Mouse (Mus musculus): ENCODE data around the gene Pced1b. TPM values are rescaled to one million over a fixed set of nuclear protein-coding genes. Genes with fewer than 3 reads are reported as not detected.
"Not testable (repeated sequence)": the region's sequence is repeated elsewhere in the genome, so short reads cannot be mapped to it uniquely, and the experiment has no call there.

The Pced1b gene
- polyA plus RNA-seq, 1 experiment from 2014 or later, result 8.0 TPM

DNA sequence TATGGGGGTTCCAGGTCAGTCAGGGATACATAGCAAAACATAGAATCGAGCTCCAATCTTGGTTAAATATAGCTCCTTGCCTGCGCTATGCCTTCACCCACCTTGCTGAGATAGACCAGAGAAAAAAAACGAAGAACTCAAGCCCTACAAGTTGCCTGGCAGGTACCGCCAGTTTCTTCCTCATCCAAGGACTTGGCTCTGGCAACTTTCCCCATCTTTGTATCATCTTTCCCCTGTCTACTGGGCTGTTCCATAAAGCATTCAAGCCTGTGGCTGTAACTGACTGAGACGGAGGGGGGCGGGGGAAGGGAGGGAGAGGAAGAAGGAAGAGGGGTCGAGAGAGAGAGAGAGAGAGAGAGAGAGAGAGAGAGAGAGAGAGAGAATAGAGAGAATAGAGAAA, 121.7 kb downstream of the Pced1b start:
- Histone ChIP-seq H3K9me3 (replicated peaks; ENCODE audit: low read length) (no peaks in the 10 kb centered on the region), H3K4me3 (replicated peaks; ENCODE audit: low read depth, low read length) (no peak overlapping the region), H3K4me2 (ENCODE audit: low read length) (no peak overlapping the region), H3K27ac (no peak overlapping the region), H3K9ac (ENCODE audit: low read depth, low read length) (no peak overlapping the region), H3K4me1 (replicated peaks; ENCODE audit: insufficient read depth, low read length) (peaks cover 4% of the 10 kb centered on the region; the same call in 1 of the 2 replicates), H3K27me3 (ENCODE audit: insufficient read depth, low read length) (no peaks in the 10 kb centered on the region), H3K36me3 (ENCODE audit: insufficient read depth, low read length) (no peaks in the 10 kb centered on the region)
- WGBS, result 85% methylated on average over 7 of the region's 7 CpGs
- no peak for TF ChIP-seq CTCF (IDR thresholded peaks at IDR 0.05; ENCODE audit: low read depth)
- ATAC-seq (replicated peaks; ENCODE audit: low FRiP score, low read depth) (no peak), DNase-seq (ENCODE audit: low spot score) (no peak)

DNA sequence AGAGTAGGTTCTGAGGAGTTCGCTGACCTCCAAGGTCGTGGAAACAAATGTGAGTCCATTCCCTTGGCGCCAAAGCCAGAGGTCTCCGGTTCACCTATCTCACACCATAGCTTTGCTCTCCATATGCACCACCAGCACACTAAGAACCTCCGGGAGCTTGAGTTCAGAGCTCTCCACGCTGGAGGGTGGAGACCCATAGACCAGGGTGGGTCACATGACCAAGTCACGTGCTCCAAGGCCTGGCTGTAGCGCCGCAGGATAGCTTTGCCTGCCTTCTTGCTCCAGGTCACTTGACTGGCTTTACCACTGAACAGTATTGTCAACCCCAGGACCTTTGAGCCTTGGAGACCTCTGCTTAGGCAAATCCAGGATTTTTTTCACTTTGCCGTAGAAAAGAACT, 122.2 kb downstream of the Pced1b start:
- Histone ChIP-seq H3K4me3 (replicated peaks; ENCODE audit: low read depth, low read length) (no peak overlapping the region), H3K4me1 (replicated peaks; ENCODE audit: insufficient read depth, low read length) (peaks cover 4% of the 10 kb centered on the region; the same call in 1 of the 2 replicates), H3K27me3 (ENCODE audit: insufficient read depth, low read length) (no peaks in the 10 kb centered on the region), H3K27ac (no peak overlapping the region), H3K9ac (ENCODE audit: low read depth, low read length) (no peak overlapping the region), H3K9me3 (replicated peaks; ENCODE audit: low read length) (no peaks in the 10 kb centered on the region), H3K4me2 (ENCODE audit: low read length) (no peak overlapping the region), H3K36me3 (ENCODE audit: insufficient read depth, low read length) (no peaks in the 10 kb centered on the region)
- WGBS, result 90% methylated on average over 10 of the region's 10 CpGs
- ATAC-seq (replicated peaks; ENCODE audit: low FRiP score, low read depth) (no peak), DNase-seq (ENCODE audit: low spot score) (no peak)
- no peak for TF ChIP-seq CTCF (IDR thresholded peaks at IDR 0.05; ENCODE audit: low read depth)

DNA sequence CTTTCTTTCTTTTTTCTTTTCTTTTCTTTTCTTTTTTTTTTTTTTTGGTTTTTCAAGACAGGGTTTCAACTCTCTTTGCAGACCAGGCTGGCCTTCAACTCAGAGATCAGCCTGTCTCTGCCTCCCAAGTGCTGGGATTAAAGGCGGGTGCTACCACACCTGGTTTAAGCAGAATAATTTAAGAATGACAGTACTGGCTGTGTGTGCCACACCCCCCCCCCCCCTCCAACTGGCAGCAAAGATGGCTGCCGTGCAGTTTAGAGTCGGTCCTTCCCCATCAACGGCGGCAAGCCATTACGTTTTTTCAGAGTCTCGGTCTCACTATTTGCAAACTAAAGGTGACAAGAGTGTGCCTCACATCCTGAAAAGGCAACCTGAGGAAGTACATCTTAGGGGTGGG, 124.0 kb downstream of the Pced1b start:
- Histone ChIP-seq H3K36me3 (ENCODE audit: insufficient read depth, low read length) (no peaks in the 10 kb centered on the region), H3K9me3 (replicated peaks; ENCODE audit: low read length) (no peaks in the 10 kb centered on the region), H3K27me3 (ENCODE audit: insufficient read depth, low read length) (no peaks in the 10 kb centered on the region), H3K27ac (no peak overlapping the region), H3K4me3 (replicated peaks; ENCODE audit: low read depth, low read length) (no peak overlapping the region), H3K9ac (ENCODE audit: low read depth, low read length) (no peak overlapping the region), H3K4me2 (ENCODE audit: low read length) (no peak overlapping the region), H3K4me1 (replicated peaks; ENCODE audit: insufficient read depth, low read length) (peaks cover 4% of the 10 kb centered on the region; the same call in 1 of the 2 replicates)
- TF ChIP-seq CTCF (IDR thresholded peaks at IDR 0.05; ENCODE audit: low read depth), result no peak
- 94% methylated on average over 7 of the region's 7 CpGs for WGBS
- ATAC-seq (replicated peaks; ENCODE audit: low FRiP score, low read depth) (no peak), DNase-seq (ENCODE audit: low spot score) (no peak)

DNA sequence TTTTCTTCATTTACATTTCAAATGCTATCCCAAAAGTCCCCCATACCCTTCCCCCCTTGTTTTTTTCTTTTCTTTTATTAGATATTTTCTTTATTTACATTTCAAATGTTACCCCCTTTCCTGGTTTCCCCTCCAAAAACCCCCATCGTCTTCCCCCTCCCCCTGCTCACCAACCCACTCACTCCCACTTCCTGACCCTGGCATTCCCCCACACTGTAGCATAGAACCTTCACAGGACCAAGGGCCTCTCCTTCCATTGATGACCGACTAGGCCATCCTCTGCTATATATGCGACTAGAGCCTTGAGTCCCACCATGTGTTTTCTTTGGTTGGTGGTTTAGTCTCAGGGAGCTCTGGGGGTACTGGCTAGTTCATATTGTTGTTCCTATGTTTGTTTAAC, 125.1 kb downstream of the Pced1b start:
- not testable (repeated sequence) for DNase-seq (ENCODE audit: low spot score); H3K27ac ChIP-seq; H3K9ac ChIP-seq (ENCODE audit: low read depth, low read length); H3K36me3 ChIP-seq (ENCODE audit: insufficient read depth, low read length); H3K4me3 ChIP-seq (replicated peaks; ENCODE audit: low read depth, low read length); H3K9me3 ChIP-seq (replicated peaks; ENCODE audit: low read length); H3K27me3 ChIP-seq (ENCODE audit: insufficient read depth, low read length); H3K4me2 ChIP-seq (ENCODE audit: low read length); ATAC-seq (replicated peaks; ENCODE audit: low FRiP score, low read depth)
- WGBS, result 61% methylated on average over 3 of the region's 3 CpGs
- H3K4me1 ChIP-seq (replicated peaks; ENCODE audit: insufficient read depth, low read length), result peaks cover 13% of the 10 kb centered on the region; the same call in 1 of the 2 replicates

DNA sequence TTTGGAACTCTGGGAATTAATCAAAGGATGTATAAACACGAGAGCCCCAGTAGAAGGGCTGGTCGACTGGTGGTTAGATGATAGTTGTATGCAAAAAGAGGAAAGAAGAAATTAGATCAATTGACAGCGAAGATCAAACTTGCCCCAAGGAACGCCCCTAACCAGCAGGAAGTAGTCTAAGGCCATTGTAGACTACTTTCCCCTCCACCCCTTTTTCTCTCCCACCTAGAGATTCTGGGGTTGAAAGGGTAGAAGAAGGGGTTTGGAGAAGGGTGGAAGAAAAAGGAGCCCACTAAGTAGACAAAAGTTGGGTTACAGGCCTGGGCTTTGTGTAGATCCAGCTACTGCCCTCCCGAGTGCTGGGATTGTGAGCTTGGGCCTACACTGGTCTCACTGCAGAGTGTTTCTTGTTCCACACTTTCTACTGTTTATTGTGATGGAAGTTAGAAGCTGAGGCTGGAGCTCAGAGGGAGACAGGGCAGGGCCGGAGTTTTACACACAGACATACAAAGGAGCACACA, 125.8 kb downstream of the Pced1b start:
- Histone ChIP-seq H3K4me3 (replicated peaks; ENCODE audit: low read depth, low read length) (no peak overlapping the region), H3K27me3 (ENCODE audit: insufficient read depth, low read length) (no peaks in the 10 kb centered on the region), H3K4me1 (replicated peaks; ENCODE audit: insufficient read depth, low read length) (peaks cover 17% of the 10 kb centered on the region; the same call in 1 of the 2 replicates), H3K36me3 (ENCODE audit: insufficient read depth, low read length) (no peaks in the 10 kb centered on the region), H3K9ac (ENCODE audit: low read depth, low read length) (no peak overlapping the region), H3K9me3 (replicated peaks; ENCODE audit: low read length) (no peaks in the 10 kb centered on the region), H3K27ac (no peak overlapping the region), H3K4me2 (ENCODE audit: low read length) (no peak overlapping the region)
- ATAC-seq (replicated peaks; ENCODE audit: low FRiP score, low read depth) (no peak), DNase-seq (ENCODE audit: low spot score) (no peak)
- 64% methylated on average over 6 of the region's 6 CpGs for WGBS
- TF ChIP-seq CTCF (IDR thresholded peaks at IDR 0.05; ENCODE audit: low read depth), result no peak

DNA sequence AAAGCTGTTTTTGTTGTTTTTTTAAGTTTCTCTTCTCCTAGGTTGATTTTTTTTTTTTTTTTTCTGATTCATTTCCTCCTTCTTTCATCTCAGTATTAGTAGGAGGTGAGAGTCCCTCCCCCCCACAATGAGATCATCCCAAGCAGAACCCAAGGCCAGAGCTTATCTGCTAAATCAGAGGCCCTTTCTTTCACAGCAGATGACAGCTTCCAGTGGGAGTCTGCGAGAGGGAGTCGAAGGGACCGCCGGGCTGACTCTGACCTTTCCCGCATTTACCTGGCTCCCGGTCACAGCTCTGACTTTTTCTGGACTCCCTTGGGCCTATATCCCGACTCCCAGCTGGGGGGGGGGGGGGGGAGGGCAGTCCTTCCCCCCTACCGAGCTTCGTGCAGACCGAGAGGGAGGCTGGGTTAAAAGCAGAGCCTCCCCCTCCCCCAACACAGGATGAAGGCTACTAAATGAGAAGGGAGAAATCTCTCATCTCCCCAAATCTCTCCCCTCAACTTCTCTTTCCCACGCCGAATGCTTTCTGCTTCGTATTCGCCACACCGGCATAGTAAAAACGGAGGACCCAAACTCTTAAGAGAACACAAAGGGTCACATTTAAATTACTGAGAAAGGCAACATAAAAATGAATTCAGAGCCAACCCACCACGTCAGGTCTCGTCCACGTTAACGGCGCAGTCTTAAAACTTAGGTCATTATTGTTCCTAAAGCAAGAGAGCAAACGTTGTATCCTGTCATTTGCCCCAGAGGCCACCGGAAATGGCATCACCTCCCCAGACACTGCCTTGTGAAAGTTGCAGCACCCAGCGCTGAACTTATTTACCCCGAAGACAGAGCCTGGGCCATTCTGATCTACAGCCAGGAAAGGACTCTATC, 126.5 kb downstream of the Pced1b start:
- no peak for TF ChIP-seq CTCF (IDR thresholded peaks at IDR 0.05; ENCODE audit: low read depth)
- H3K4me3 ChIP-seq (replicated peaks; ENCODE audit: low read depth, low read length), result no peak overlapping the region
- peaks cover 17% of the 10 kb centered on the region; the same call in 1 of the 2 replicates for H3K4me1 ChIP-seq (replicated peaks; ENCODE audit: insufficient read depth, low read length)
- H3K27ac ChIP-seq, result no peak overlapping the region
- 17% methylated on average over 24 of the region's 25 CpGs for WGBS
- H3K4me2 ChIP-seq (ENCODE audit: low read length), result peak overlapping the region; percentile 47
- no peaks in the 10 kb centered on the region for H3K27me3 ChIP-seq (ENCODE audit: insufficient read depth, low read length)
- no peak overlapping the region for H3K9ac ChIP-seq (ENCODE audit: low read depth, low read length)
- H3K9me3 ChIP-seq (replicated peaks; ENCODE audit: low read length), result no peaks in the 10 kb centered on the region
- H3K36me3 ChIP-seq (ENCODE audit: insufficient read depth, low read length), result no peaks in the 10 kb centered on the region
- ATAC-seq (replicated peaks; ENCODE audit: low FRiP score, low read depth) (peak; percentile 27; the same call in 1 of the 2 replicates), DNase-seq (ENCODE audit: low spot score) (peak; percentile 55)

Measured in kidney, postnatal 0 days (tissue).